Mouse (Mus musculus) E14TG2a.4 (cell line): ENCODE data around the gene Dph2.

Source experiments
- H3K27me3 ChIP-seq: 2 replicates; pipeline ENCODE4 v1.6.1; 2014; ENCODE audit warnings: low read length, control low read depth; ENCODE audit not compliant: insufficient read depth
- H3K36me3 ChIP-seq: 2 replicates; pipeline ENCODE4 v1.6.1; 2014; ENCODE audit warnings: low read length, control low read depth; ENCODE audit not compliant: insufficient read depth
- H3K4me1 ChIP-seq: replicated peaks from 2 replicates; pipeline ENCODE4 v1.6.1; 2014; ENCODE audit warnings: low read depth, low read length, control low read depth
- H3K4me3 ChIP-seq: replicated peaks from 2 replicates; pipeline ENCODE4 v1.5.1; 2014; ENCODE audit warnings: mild to moderate bottlenecking, low read length
- H3K9me3 ChIP-seq: 2 replicates; pipeline ENCODE4 v1.6.1; 2014; ENCODE audit warnings: low read length, control low read depth
- CTCF ChIP-seq: conservative IDR thresholded peaks from 2 replicates; pipeline ENCODE4 v1.5.1; 2014; ENCODE audit warnings: low read length
- NANOG ChIP-seq: IDR thresholded peaks from 2 replicates; pipeline ENCODE4 v1.6.1; 2014; ENCODE audit warnings: borderline replicate concordance, low read length, mixed read lengths
- POU5F1 ChIP-seq: IDR thresholded peaks from 2 replicates; pipeline ENCODE4 v1.6.1; 2014; ENCODE audit warnings: low read length, borderline replicate concordance

Dph2 gene

GRCm38 (mm10) chr4:117924916-117925315 is 33.1 kb upstream of the Dph2 start:
- H3K9me3 ChIP-seq, result peaks cover 14% of the 10 kb centered on the region
- H3K4me1 ChIP-seq, result peaks cover 26% of the 10 kb centered on the region
- H3K4me3 ChIP-seq, result no peak overlapping the region
- H3K36me3 ChIP-seq, result peaks cover 6% of the 10 kb centered on the region; the same call in 1 of the 2 replicates
- peaks cover 88% of the 10 kb centered on the region for H3K27me3 ChIP-seq
- no peak for TF ChIP-seq POU5F1
- TF ChIP-seq NANOG, result no peak
- TF ChIP-seq CTCF, result no peak

GRCm38 (mm10) chr4:117923450-117923849 is 31.6 kb upstream of the Dph2 start:
- Histone ChIP-seq H3K27me3 (peaks cover 81% of the 10 kb centered on the region), H3K4me1 (peaks cover 16% of the 10 kb centered on the region), H3K36me3 (peaks cover 6% of the 10 kb centered on the region; the same call in 1 of the 2 replicates), H3K4me3 (no peak overlapping the region), H3K9me3 (peaks cover 14% of the 10 kb centered on the region)
- TF ChIP-seq CTCF, result no peak
- no peak for TF ChIP-seq POU5F1

- Histone ChIP-seq H3K4me1 (peaks cover 10% of the 10 kb centered on the region), H3K27me3 (peaks cover 60% of the 10 kb centered on the region), H3K9me3 (no peaks in the 10 kb centered on the region), H3K4me3 (no peak overlapping the region), H3K36me3 (no peaks in the 10 kb centered on the region)
- TF ChIP-seq NANOG, result no peak
- TF ChIP-seq POU5F1, result no peak
- TF ChIP-seq CTCF, result no peak
Observed at GRCm38 (mm10) chr4:117921358-117921757, 29.5 kb upstream of the Dph2 start.

- TF ChIP-seq POU5F1 (no peak), CTCF (no peak), NANOG (no peak)
- Histone ChIP-seq H3K4me3 (no peak overlapping the region), H3K36me3 (no peaks in the 10 kb centered on the region), H3K27me3 (peaks cover 35% of the 10 kb centered on the region), H3K4me1 (peaks cover 18% of the 10 kb centered on the region), H3K9me3 (no peaks in the 10 kb centered on the region)
Observed at GRCm38 (mm10) chr4:117918762-117919161, 26.9 kb upstream of the Dph2 start.

GRCm38 (mm10) chr4:117918261-117918660 is 26.4 kb upstream of the Dph2 start:
- H3K4me3 ChIP-seq, result no peak overlapping the region
- peaks cover 23% of the 10 kb centered on the region for H3K4me1 ChIP-seq
- no peaks in the 10 kb centered on the region for H3K36me3 ChIP-seq
- H3K27me3 ChIP-seq, result peaks cover 30% of the 10 kb centered on the region
- no peak for TF ChIP-seq POU5F1
- H3K9me3 ChIP-seq, result no peaks in the 10 kb centered on the region

- Histone ChIP-seq H3K9me3 (no peaks in the 10 kb centered on the region), H3K36me3 (0 out of 2 replicates have a peak, but pooled peaks cover under 1% of the 10 kb centered on the region), H3K4me3 (no peak overlapping the region), H3K4me1 (peaks cover 27% of the 10 kb centered on the region), H3K27me3 (peaks cover 26% of the 10 kb centered on the region)
- no peak for TF ChIP-seq CTCF
- TF ChIP-seq POU5F1, result no peak
- TF ChIP-seq NANOG, result no peak
Observed at GRCm38 (mm10) chr4:117917847-117918246, 26.0 kb upstream of the Dph2 start.

- Histone ChIP-seq H3K4me3 (no peak overlapping the region), H3K36me3 (peaks cover 5% of the 10 kb centered on the region), H3K27me3 (peaks cover 21% of the 10 kb centered on the region), H3K4me1 (peaks cover 32% of the 10 kb centered on the region), H3K9me3 (no peaks in the 10 kb centered on the region)
- TF ChIP-seq POU5F1, result no peak
- TF ChIP-seq NANOG, result no peak
- TF ChIP-seq CTCF, result no peak
Observed at GRCm38 (mm10) chr4:117917402-117917801, 25.6 kb upstream of the Dph2 start.

GRCm38 (mm10) chr4:117916386-117916785 is 24.6 kb upstream of the Dph2 start:
- H3K4me1 ChIP-seq, result peaks cover 42% of the 10 kb centered on the region

GRCm38 (mm10) chr4:117915489-117916105 is 23.8 kb upstream of the Dph2 start:
- peaks cover 5% of the 10 kb centered on the region; the same call in 1 of the 2 replicates for H3K27me3 ChIP-seq
- H3K9me3 ChIP-seq, result no peaks in the 10 kb centered on the region
- peak overlapping the region; percentile 95 for H3K4me3 ChIP-seq
- peaks cover 23% of the 10 kb centered on the region for H3K36me3 ChIP-seq
- peaks cover 43% of the 10 kb centered on the region for H3K4me1 ChIP-seq
- TF ChIP-seq NANOG (no peak), CTCF (no peak), POU5F1 (no peak)

More at GRCm38 (mm10) chr4:117916386-117916785, 24.6 kb upstream of the Dph2 start:
- peak overlapping the region; percentile 95; the same call in 1 of the 2 replicates for H3K4me3 ChIP-seq
- H3K36me3 ChIP-seq, result peaks cover 15% of the 10 kb centered on the region
- peaks cover 11% of the 10 kb centered on the region; the same call in 1 of the 2 replicates for H3K27me3 ChIP-seq
- TF ChIP-seq NANOG (no peak), CTCF (no peak), POU5F1 (no peak)
- no peaks in the 10 kb centered on the region for H3K9me3 ChIP-seq
